Mouse (Mus musculus): ENCODE data around the gene Trafd1. TPM values are rescaled to one million over a fixed set of nuclear protein-coding genes. Genes with fewer than 3 reads are reported as not detected.
"Not testable (repeated sequence)": the region's sequence is repeated elsewhere in the genome, so short reads cannot be mapped to it uniquely, and the experiment has no call there.

The Trafd1 gene
- polyA plus RNA-seq, 1 experiment from 2014 or later: 118 TPM

GRCm38 (mm10) chr5:121340965-121341473 is 44.4 kb downstream of the Trafd1 start:
- Histone ChIP-seq H3K4me3 (replicated peaks; ENCODE audit: low read length) (no peak overlapping the region), H3K9me3 (ENCODE audit: control insufficient read depth, low read length) (no peaks in the 10 kb centered on the region), H3K4me1 (replicated peaks; ENCODE audit: control insufficient read depth, insufficient read depth, low read length) (no peaks in the 10 kb centered on the region), H3K36me3 (replicated peaks; ENCODE audit: control insufficient read depth, insufficient read depth) (peaks cover 99% of the 10 kb centered on the region), H3K4me2 (replicated peaks) (no peak overlapping the region), H3K27ac (no peak overlapping the region), H3K27me3 (ENCODE audit: control insufficient read depth, insufficient read depth, low read length) (no peaks in the 10 kb centered on the region), H3K9ac (no peak overlapping the region)
- ATAC-seq (ENCODE audit: low FRiP score) (no peak), DNase-seq (ENCODE audit: low spot score) (no peak)
- 57% methylated on average over 7 of the region's 7 CpGs for WGBS

- no peak overlapping the region for H3K9ac ChIP-seq
- peaks cover 99% of the 10 kb centered on the region for H3K36me3 ChIP-seq (replicated peaks; ENCODE audit: control insufficient read depth, insufficient read depth)
- DNase-seq (ENCODE audit: low spot score) (no peak), ATAC-seq (ENCODE audit: low FRiP score) (no peak)
- no peak overlapping the region for H3K4me3 ChIP-seq (replicated peaks; ENCODE audit: low read length)
- no peaks in the 10 kb centered on the region for H3K9me3 ChIP-seq (ENCODE audit: control insufficient read depth, low read length)
- H3K4me1 ChIP-seq (replicated peaks; ENCODE audit: control insufficient read depth, insufficient read depth, low read length): no peaks in the 10 kb centered on the region
- H3K27ac ChIP-seq: no peak overlapping the region
- no peaks in the 10 kb centered on the region for H3K27me3 ChIP-seq (ENCODE audit: control insufficient read depth, insufficient read depth, low read length)
- WGBS: 95% methylated on average over 7 of the region's 7 CpGs
- no peak overlapping the region for H3K4me2 ChIP-seq (replicated peaks)
Observed at GRCm38 (mm10) chr5:121339507-121340230, 45.8 kb downstream of the Trafd1 start.

- ATAC-seq (ENCODE audit: low FRiP score): no peak
- DNase-seq (ENCODE audit: low spot score): no peak
- Histone ChIP-seq H3K27ac (no peak overlapping the region), H3K27me3 (ENCODE audit: control insufficient read depth, insufficient read depth, low read length) (no peaks in the 10 kb centered on the region), H3K36me3 (replicated peaks; ENCODE audit: control insufficient read depth, insufficient read depth) (peaks cover 99% of the 10 kb centered on the region), H3K9ac (no peak overlapping the region), H3K4me2 (replicated peaks) (no peak overlapping the region), H3K9me3 (ENCODE audit: control insufficient read depth, low read length) (no peaks in the 10 kb centered on the region), H3K4me3 (replicated peaks; ENCODE audit: low read length) (no peak overlapping the region), H3K4me1 (replicated peaks; ENCODE audit: control insufficient read depth, insufficient read depth, low read length) (no peaks in the 10 kb centered on the region)
- 93% methylated on average over 6 of the region's 6 CpGs for WGBS
Observed at GRCm38 (mm10) chr5:121336776-121337175, 48.7 kb downstream of the Trafd1 start.

- Histone ChIP-seq H3K27ac (no peak overlapping the region), H3K9me3 (ENCODE audit: control insufficient read depth, low read length) (no peaks in the 10 kb centered on the region), H3K9ac (no peak overlapping the region), H3K27me3 (ENCODE audit: control insufficient read depth, insufficient read depth, low read length) (no peaks in the 10 kb centered on the region), H3K36me3 (replicated peaks; ENCODE audit: control insufficient read depth, insufficient read depth) (peaks cover 99% of the 10 kb centered on the region), H3K4me3 (replicated peaks; ENCODE audit: low read length) (no peak overlapping the region), H3K4me2 (replicated peaks) (no peak overlapping the region), H3K4me1 (replicated peaks; ENCODE audit: control insufficient read depth, insufficient read depth, low read length) (no peaks in the 10 kb centered on the region)
- WGBS: 70% methylated on average over 3 of the region's 3 CpGs
- no peak for DNase-seq (ENCODE audit: low spot score)
- ATAC-seq (ENCODE audit: low FRiP score): no peak
Observed at GRCm38 (mm10) chr5:121336009-121336408, 49.4 kb downstream of the Trafd1 start.

GRCm38 (mm10) chr5:121335426-121335825 is 50.0 kb downstream of the Trafd1 start:
- no peak overlapping the region for H3K9ac ChIP-seq
- no peak overlapping the region for H3K27ac ChIP-seq
- no peaks in the 10 kb centered on the region for H3K9me3 ChIP-seq (ENCODE audit: control insufficient read depth, low read length)
- peaks cover 99% of the 10 kb centered on the region for H3K36me3 ChIP-seq (replicated peaks; ENCODE audit: control insufficient read depth, insufficient read depth)
- DNase-seq (ENCODE audit: low spot score) (no peak), ATAC-seq (ENCODE audit: low FRiP score) (no peak)
- no peaks in the 10 kb centered on the region for H3K27me3 ChIP-seq (ENCODE audit: control insufficient read depth, insufficient read depth, low read length)
- H3K4me1 ChIP-seq (replicated peaks; ENCODE audit: control insufficient read depth, insufficient read depth, low read length): no peaks in the 10 kb centered on the region
- 90% methylated on average over 4 of the region's 4 CpGs for WGBS
- H3K4me2 ChIP-seq (replicated peaks): no peak overlapping the region
- no peak overlapping the region for H3K4me3 ChIP-seq (replicated peaks; ENCODE audit: low read length)

GRCm38 (mm10) chr5:121334454-121334853 is 51.0 kb downstream of the Trafd1 start:
- H3K9ac ChIP-seq: no peak overlapping the region
- H3K27ac ChIP-seq: no peak overlapping the region
- no peaks in the 10 kb centered on the region for H3K4me1 ChIP-seq (replicated peaks; ENCODE audit: control insufficient read depth, insufficient read depth, low read length)
- ATAC-seq (ENCODE audit: low FRiP score) (no peak), DNase-seq (ENCODE audit: low spot score) (no peak)
- H3K4me2 ChIP-seq (replicated peaks): no peak overlapping the region
- no peaks in the 10 kb centered on the region for H3K27me3 ChIP-seq (ENCODE audit: control insufficient read depth, insufficient read depth, low read length)
- H3K9me3 ChIP-seq (ENCODE audit: control insufficient read depth, low read length): no peaks in the 10 kb centered on the region
- WGBS: 90% methylated on average over 5 of the region's 5 CpGs
- H3K4me3 ChIP-seq (replicated peaks; ENCODE audit: low read length): no peak overlapping the region
- H3K36me3 ChIP-seq (replicated peaks; ENCODE audit: control insufficient read depth, insufficient read depth): peaks cover 94% of the 10 kb centered on the region

GRCm38 (mm10) chr5:121333976-121334375 is 51.5 kb downstream of the Trafd1 start:
- H3K27me3 ChIP-seq (ENCODE audit: control insufficient read depth, insufficient read depth, low read length): no peaks in the 10 kb centered on the region
- H3K9me3 ChIP-seq (ENCODE audit: control insufficient read depth, low read length): no peaks in the 10 kb centered on the region
- H3K4me3 ChIP-seq (replicated peaks; ENCODE audit: low read length): no peak overlapping the region
- no peak overlapping the region for H3K27ac ChIP-seq
- no peak overlapping the region for H3K4me2 ChIP-seq (replicated peaks)
- ATAC-seq (ENCODE audit: low FRiP score): no peak
- no peak for DNase-seq (ENCODE audit: low spot score)
- WGBS: 93% methylated on average over 9 of the region's 9 CpGs
- peaks cover 94% of the 10 kb centered on the region for H3K36me3 ChIP-seq (replicated peaks; ENCODE audit: control insufficient read depth, insufficient read depth)
- H3K9ac ChIP-seq: no peak overlapping the region
- no peaks in the 10 kb centered on the region for H3K4me1 ChIP-seq (replicated peaks; ENCODE audit: control insufficient read depth, insufficient read depth, low read length)

- Histone ChIP-seq H3K27ac (no peak overlapping the region), H3K9ac (no peak overlapping the region), H3K27me3 (ENCODE audit: control insufficient read depth, insufficient read depth, low read length) (no peaks in the 10 kb centered on the region), H3K36me3 (replicated peaks; ENCODE audit: control insufficient read depth, insufficient read depth) (peaks cover 90% of the 10 kb centered on the region), H3K4me1 (replicated peaks; ENCODE audit: control insufficient read depth, insufficient read depth, low read length) (no peaks in the 10 kb centered on the region), H3K4me3 (replicated peaks; ENCODE audit: low read length) (no peak overlapping the region), H3K9me3 (ENCODE audit: control insufficient read depth, low read length) (no peaks in the 10 kb centered on the region), H3K4me2 (replicated peaks) (no peak overlapping the region)
- DNase-seq (ENCODE audit: low spot score) (no peak), ATAC-seq (ENCODE audit: low FRiP score) (no peak)
- 97% methylated on average over 10 of the region's 10 CpGs for WGBS
Observed at GRCm38 (mm10) chr5:121331731-121332130, 53.7 kb downstream of the Trafd1 start.

GRCm38 (mm10) chr5:121330154-121330816 is 55.1 kb downstream of the Trafd1 start:
- H3K4me1 ChIP-seq (replicated peaks; ENCODE audit: control insufficient read depth, insufficient read depth, low read length); H3K27me3 ChIP-seq (ENCODE audit: control insufficient read depth, insufficient read depth, low read length); H3K4me3 ChIP-seq (replicated peaks; ENCODE audit: low read length); ATAC-seq (ENCODE audit: low FRiP score); H3K9ac ChIP-seq; H3K9me3 ChIP-seq (ENCODE audit: control insufficient read depth, low read length); DNase-seq (ENCODE audit: low spot score): not testable (repeated sequence)
- H3K27ac ChIP-seq: peak overlapping the region; percentile 38
- peaks cover 90% of the 10 kb centered on the region for H3K36me3 ChIP-seq (replicated peaks; ENCODE audit: control insufficient read depth, insufficient read depth)
- peak overlapping the region; percentile 32 for H3K4me2 ChIP-seq (replicated peaks)
- 79% methylated on average over 10 of the region's 19 CpGs for WGBS
